Mouse (Mus musculus) T-helper 1 cell (primary cell): ENCODE data around the gene Serpina1a.
"Not testable (repeated sequence)": the region's sequence is repeated elsewhere in the genome, so short reads cannot be mapped to it uniquely, and the experiment has no call there.

Experiments
- in situ Hi-C: fragments of 300-600 bp; cut with MboI, MseI; formaldehyde crosslinking; loops from one replicate; pipeline ENCODE4 v1.15.1; 2025; ENCODE audit warnings: high pct_unique_total_duplicates

Gene Serpina1a

GRCm38 (mm10) chr12:103863101-103863974 is at the start of gene Serpina1a:
Gene Serpina1a (minus strand): TSS chr12:103863562.
- in situ Hi-C loops = loop anchor here (5.0 kb wide), 1 partner anchor 91 kb away; the partner anchor contains the start of gene Serpina1d

DNA sequence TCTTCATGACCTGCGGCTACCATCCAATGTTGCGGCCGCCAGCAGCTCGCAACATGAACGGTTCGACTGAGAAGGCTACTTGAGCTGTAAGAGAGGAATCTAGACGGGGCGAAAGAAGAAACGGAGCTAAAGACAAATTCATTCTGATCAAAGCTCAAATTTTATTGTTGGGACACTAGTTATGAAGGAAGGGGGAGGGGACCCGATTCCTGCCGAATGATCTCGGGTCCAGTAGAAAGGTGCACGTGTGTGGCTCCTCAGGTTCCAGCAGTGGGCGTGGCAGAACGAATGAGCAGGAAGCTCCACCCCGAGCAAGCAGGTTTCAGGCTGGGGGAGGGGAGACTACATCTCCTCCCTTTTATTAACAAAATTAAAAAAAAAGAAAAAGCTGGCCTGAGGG is 45.8 kb upstream of the Serpina1a start:
- in situ Hi-C loops = loop anchor here (5.0 kb wide), 1 partner anchor 48 kb away; the partner anchor contains the start of gene Serpina1e

DNA sequence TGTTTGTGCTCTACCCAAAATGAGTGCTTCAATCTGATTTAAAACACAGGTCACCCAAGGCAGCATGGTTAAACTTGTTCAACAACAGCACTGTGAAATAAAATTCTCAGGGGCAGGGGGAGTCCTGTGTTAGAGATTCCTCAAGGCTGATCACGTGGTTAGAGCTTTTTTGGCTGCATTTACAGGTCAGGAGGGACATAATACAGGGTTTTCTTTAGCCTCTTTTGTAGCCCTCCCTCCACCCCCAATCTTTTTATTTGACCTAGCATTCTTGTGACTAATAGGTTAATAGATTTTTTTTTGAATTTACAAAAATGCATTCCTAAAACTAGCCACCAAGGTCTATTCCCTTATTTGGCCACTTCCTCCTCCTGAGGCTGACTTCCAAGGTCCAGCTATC is 44.4 kb upstream of the Serpina1a start:
- in situ Hi-C loops = loop anchor here (5.0 kb wide), 1 partner anchor 50 kb away; the partner anchor contains the start of gene Serpina1e

- in situ Hi-C loops = loop anchor here (5.0 kb wide), 1 partner anchor 52 kb away; the partner anchor contains the start of gene Serpina1e
Measured at GRCm38 (mm10) chr12:103904837-103905340, 41.5 kb upstream of the Serpina1a start, which contains the start of gene Serpina1c. Gene Serpina1c (minus strand): TSS chr12:103904887.

DNA sequence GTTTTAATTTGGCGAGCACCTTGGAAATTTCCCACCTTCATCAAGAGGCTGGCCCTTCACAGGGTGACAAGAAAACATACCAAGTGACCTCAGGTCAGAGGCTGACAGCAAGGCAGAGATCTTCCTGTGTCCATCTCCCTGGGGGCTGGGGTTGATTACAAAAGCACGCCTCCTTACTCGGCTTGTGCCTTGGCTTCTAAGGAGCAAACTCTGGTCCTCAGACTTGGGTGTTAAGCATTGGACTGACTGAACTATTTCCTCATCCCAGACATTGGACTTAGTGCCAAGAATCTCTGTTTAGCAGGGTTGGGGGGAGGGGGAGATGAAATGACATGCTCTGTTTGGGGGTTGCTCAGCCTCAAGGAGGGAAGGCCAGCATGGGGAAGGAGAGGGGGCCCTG is 38.6 kb upstream of the Serpina1a start:
- in situ Hi-C loops = not testable (repeated sequence)

- in situ Hi-C loops = not testable (repeated sequence)
Measured at GRCm38 (mm10) chr12:103866873-103867272, 3.5 kb upstream of the Serpina1a start.

DNA sequence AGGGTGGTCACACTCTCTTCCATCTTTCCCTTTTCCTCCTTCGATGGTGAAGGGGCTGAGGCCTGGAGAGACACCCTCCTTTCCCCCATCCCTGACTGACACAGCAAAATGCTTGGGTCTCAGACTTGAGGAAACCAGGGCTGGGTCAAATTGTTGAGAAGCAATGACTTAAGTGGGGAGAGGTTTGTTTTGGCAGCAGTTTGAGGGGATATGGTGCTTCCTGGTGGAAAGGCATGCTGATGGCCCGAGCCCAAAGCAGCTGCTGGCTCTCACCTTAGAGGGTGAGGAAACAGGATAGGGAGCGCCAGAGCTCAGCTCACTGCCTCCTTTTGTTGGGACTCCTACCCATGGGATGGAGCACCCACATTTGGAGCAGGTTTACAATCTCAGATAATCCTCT is 2.4 kb downstream of the Serpina1a start:
- in situ Hi-C loops = loop anchor here (5.0 kb wide), 1 partner anchor 89 kb away; the partner anchor contains the start of gene Serpina1d

GRCm38 (mm10) chr12:103860571-103860970 is 2.8 kb downstream of the Serpina1a start:
- in situ Hi-C loops = loop anchor here (5.0 kb wide), 1 partner anchor 88 kb away; the partner anchor contains the start of gene Serpina1d

DNA sequence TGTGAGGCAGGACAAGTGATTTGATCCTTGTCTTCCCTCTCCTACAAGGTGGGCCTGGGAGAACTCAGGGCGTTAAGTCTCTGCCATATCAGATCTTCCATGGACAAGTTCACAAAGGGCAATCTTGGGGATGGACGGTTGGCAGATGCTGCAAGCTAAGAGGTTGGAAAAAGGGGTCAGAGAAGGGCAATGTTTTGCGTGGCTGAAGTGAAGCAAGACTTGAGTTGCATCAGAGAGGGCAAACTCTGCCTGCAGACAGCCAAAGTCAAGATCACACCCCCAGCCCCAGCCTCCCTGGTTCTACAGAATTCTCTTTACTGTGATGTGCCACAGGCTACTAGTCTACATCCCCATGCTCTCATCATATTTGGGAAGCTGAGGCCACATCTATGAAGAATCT is 3.8 kb downstream of the Serpina1a start:
- in situ Hi-C loops = loop anchor here (5.0 kb wide), 1 partner anchor 38 kb away; no protein-coding TSS in a partner anchor

DNA sequence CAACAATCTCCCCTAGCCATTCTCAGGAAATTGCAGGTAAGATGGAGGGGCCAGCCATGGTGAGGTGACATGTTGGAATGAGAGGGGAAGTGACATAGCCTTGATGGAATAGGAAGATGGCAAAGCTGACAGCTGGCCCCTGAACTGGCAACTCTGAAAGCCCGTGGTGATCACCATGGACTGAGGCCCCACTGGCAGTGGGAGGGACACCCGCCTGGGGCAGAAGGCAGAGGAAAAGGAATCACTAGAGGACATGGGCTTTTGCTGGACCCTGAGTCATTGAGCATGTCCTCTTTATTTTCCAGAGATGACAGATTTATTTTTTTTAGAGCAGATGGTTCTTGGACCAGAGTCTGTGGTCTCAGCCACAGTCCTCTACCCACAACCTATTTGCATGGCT is 10.3 kb downstream of the Serpina1a start:
- in situ Hi-C loops = not testable (repeated sequence)

DNA sequence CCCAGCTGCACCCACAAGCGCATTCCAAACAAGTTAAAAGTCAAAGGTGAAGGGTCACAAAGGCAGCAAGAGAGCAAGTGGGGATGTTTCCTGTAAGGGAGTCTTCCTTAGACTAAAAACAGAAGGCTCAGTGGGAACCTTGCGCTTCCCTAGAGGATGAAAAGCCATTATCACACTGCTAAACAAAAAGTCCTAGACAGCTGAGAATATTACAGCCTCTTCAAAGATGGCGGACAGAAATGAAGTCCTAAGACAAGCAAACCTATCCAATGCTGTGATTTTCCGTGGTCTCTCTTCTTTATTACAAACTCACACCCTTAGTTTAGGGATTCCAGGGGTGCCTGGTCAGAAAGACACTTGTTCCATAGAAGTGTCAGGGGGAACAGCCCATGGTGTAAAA is 33.1 kb downstream of the Serpina1a start, which contains the start of gene Serpina1b:
Gene Serpina1b (minus strand): TSS at position 101 of the 400 bp plus-strand sequence.
- in situ Hi-C loops = not testable (repeated sequence)

GRCm38 (mm10) chr12:103827661-103828372 is 35.5 kb downstream of the Serpina1a start:
- in situ Hi-C loops = not testable (repeated sequence)

DNA sequence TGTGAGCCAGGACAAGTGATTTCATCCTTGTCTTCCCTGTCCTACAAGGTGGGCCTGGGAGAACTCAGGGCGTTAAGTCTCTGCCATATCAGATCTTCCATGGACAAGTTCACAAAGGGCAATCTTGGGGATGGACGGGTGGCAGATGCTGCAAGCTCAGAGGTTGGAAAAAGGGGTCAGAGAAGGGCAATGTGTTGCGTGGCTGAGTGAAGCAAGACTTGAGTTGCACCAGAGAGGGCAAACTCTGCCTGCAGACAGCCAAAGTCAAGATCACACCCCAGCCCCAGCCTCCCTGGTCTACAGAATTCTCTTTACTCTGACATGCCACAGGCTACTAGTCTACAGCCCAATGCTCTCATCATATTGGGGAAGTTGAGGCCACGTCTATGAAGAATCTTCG is 39.5 kb downstream of the Serpina1a start:
- in situ Hi-C loops = not testable (repeated sequence)
